Mouse (Mus musculus) CD4-positive, CD25-positive, alpha-beta regulatory T cell, adult 9 weeks (primary cell): ENCODE data around the gene Hs3st4. TPM values are rescaled to one million over a fixed set of nuclear protein-coding genes. Genes with fewer than 3 reads are reported as not detected.

Experiments used
- polyA plus RNA-seq: library from polyadenylated mRNA; unstranded; fragments of 100-300 nt; shearing (Covaris generic); gene quantifications from one replicate; pipeline ENCODE4 v1.2.1, GENCODE M21; 2017

Gene Hs3st4
- not detected for polyA plus RNA-seq

DNA sequence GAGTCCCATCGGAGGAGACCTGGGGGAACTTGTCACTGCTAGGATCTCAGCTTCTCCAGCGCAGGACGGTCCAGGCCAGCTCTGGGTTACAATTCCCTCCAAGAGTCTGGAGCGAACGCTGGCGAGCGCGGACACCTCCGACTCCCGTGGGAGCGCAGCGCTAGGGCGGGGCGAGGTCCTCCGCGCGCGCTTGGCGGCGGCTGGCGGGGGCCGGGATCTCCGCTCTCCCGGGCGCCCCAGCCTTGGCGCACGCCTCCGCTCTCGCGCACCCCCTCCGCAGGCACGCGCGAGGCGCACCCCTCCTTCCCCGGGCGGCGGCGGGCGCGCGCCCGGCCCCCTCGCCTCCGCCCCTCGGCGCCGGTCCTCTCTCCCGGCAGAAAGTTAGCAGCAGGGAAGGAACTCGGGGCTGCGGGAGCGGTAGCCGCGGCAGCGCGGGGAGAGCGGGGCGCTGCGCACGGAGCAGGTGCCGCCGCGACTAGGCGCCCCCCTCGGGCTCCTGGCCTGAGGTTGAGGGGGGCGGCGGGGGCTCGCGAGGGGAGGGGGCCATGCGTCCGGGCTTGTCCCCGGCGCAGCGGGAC is at the start of gene Hs3st4:
Gene Hs3st4, plus strand, starts transcription at position 409 of the 578 bp plus-strand sequence.

